Mouse (Mus musculus) CH12.LX (cell line): ENCODE results near the gene Lrig3. TPM values are rescaled to one million over a fixed set of nuclear protein-coding genes. Genes with fewer than 3 reads are reported as not detected.

Experiments used
- DNase-seq: peaks from one replicate; pipeline ENCODE4 v3.0.0-alpha.2; 2013; ENCODE audit errors: extremely low read depth
- H3K27ac ChIP-seq: 2 replicates; pipeline ENCODE4 v1.5.1; 2012; ENCODE audit warnings: low read depth, mild to moderate bottlenecking, control low read depth, moderate library complexity; ENCODE audit not compliant: insufficient read depth
- H3K27me3 ChIP-seq: replicated peaks from 2 replicates; pipeline ENCODE3; 2012; ENCODE audit warnings: inconsistent platforms
- H3K36me3 ChIP-seq, 2 experiments: replicated peaks in 1 of 2; 2 replicates each; pipeline versions ENCODE3 to v1.6.1; 2012; ENCODE audit warnings: inconsistent platforms in 1 of 2, low read length in 1 of 2, mild to moderate bottlenecking in 1 of 2, mixed read lengths in 1 of 2, moderate library complexity in 1 of 2; ENCODE audit not compliant: control insufficient read depth in 1 of 2, insufficient read depth in 1 of 2
- H3K4me1 ChIP-seq, 2 experiments: 2 replicates each; pipeline ENCODE4 v1.6.1; 2012; ENCODE audit warnings: inconsistent platforms in 1 of 2, moderate library complexity in 1 of 2; ENCODE audit not compliant: insufficient read depth in 2 of 2, control insufficient read depth in 1 of 2
- H3K4me2 ChIP-seq: 2 replicates; pipeline ENCODE4 v1.6.1; 2012; ENCODE audit warnings: low read depth, mild to moderate bottlenecking, control low read depth; ENCODE audit not compliant: poor library complexity, insufficient read depth, severe bottlenecking
- H3K4me3 ChIP-seq, 3 experiments: fragments of 150-350 bp in 1 of 3; sonication (generic) in 1 of 3; replicated peaks in 1 of 3; 2 replicates each; pipeline versions ENCODE3 to v1.5.1; 2011 to 2012; ENCODE audit warnings: low read depth in 2 of 3, low read length in 2 of 3, mild to moderate bottlenecking in 2 of 3, moderate library complexity in 2 of 3, control low read depth in 1 of 3, improper control_type of control experiment in 1 of 3, inconsistent platforms in 1 of 3, mixed read lengths in 1 of 3; ENCODE audit not compliant: poor library complexity in 1 of 3
- H3K79me2 ChIP-seq: replicated peaks from 2 replicates; pipeline ENCODE4 v1.6.1; 2012; ENCODE audit warnings: mild to moderate bottlenecking, moderate library complexity; ENCODE audit not compliant: control insufficient read depth, poor library complexity, insufficient read depth, severe bottlenecking; ENCODE audit errors: extremely low read depth
- H3K9ac ChIP-seq: 2 replicates; pipeline ENCODE4 v1.6.1; 2012; ENCODE audit warnings: low read depth, mild to moderate bottlenecking, control low read depth, moderate library complexity; ENCODE audit not compliant: insufficient read depth
- H3K9me3 ChIP-seq: replicated peaks from 2 replicates; pipeline ENCODE3; 2012; ENCODE audit warnings: low read length, inconsistent platforms, mixed read lengths
- BHLHE40 ChIP-seq: IDR thresholded peaks from 2 replicates; pipeline ENCODE4 v1.6.1; 2011; ENCODE audit warnings: mild to moderate bottlenecking, low read depth, low read length, improper control_type of control experiment
- CHD2 ChIP-seq: IDR thresholded peaks from 2 replicates; pipeline ENCODE4 v1.6.1; 2011; ENCODE audit warnings: low read length, improper control_type of control experiment
- CTCF ChIP-seq, 2 experiments: IDR thresholded peaks in 1 of 2; conservative IDR thresholded peaks in 1 of 2; 2 replicates each; pipeline ENCODE4 v1.5.1; 2011 to 2012; ENCODE audit warnings: low read depth in 2 of 2, low read length in 2 of 2, improper control_type of control experiment in 1 of 2, inconsistent platforms in 1 of 2, mild to moderate bottlenecking in 1 of 2, moderate library complexity in 1 of 2
- ELF1 ChIP-seq: IDR thresholded peaks from 2 replicates; pipeline ENCODE4 v1.6.1; 2014; ENCODE audit warnings: low read depth, mild to moderate bottlenecking, inconsistent platforms, low read length, improper control_type of control experiment
- GABPA ChIP-seq: IDR thresholded peaks from 2 replicates; pipeline ENCODE4 v1.6.1; 2012; ENCODE audit warnings: low read depth, low read length, improper control_type of control experiment, inconsistent platforms; ENCODE audit not compliant: insufficient replicate concordance
- IRF4 ChIP-seq: IDR thresholded peaks from 2 replicates; pipeline ENCODE4 v1.6.1; 2014; ENCODE audit warnings: low read depth, mild to moderate bottlenecking, inconsistent platforms, low read length, improper control_type of control experiment
- JUND ChIP-seq: conservative IDR thresholded peaks from 2 replicates; pipeline ENCODE4 v1.6.1; 2011; ENCODE audit warnings: low read depth, low read length, improper control_type of control experiment
- KAT2A ChIP-seq: IDR thresholded peaks from 2 replicates; pipeline ENCODE4 v1.6.1; 2012; ENCODE audit warnings: low read length, improper control_type of control experiment, inconsistent platforms; ENCODE audit not compliant: insufficient replicate concordance
- MAZ ChIP-seq: IDR thresholded peaks from 2 replicates; pipeline ENCODE4 v1.6.1; 2012; ENCODE audit warnings: low read depth, mild to moderate bottlenecking, inconsistent platforms, low read length, improper control_type of control experiment, moderate library complexity
- MYC ChIP-seq: IDR thresholded peaks from 2 replicates; pipeline ENCODE4 v1.6.1; 2011; ENCODE audit warnings: low read depth, mild to moderate bottlenecking, improper control_type of control experiment, low read length
- PAX5 ChIP-seq: IDR thresholded peaks from 2 replicates; pipeline ENCODE4 v1.6.1; 2012; ENCODE audit warnings: low read length, inconsistent platforms, mixed read lengths
- POLR2A ChIP-seq: IDR thresholded peaks from 2 replicates; pipeline ENCODE4 v1.6.1; 2011; ENCODE audit warnings: low read depth, mild to moderate bottlenecking, improper control_type of control experiment, low read length
- POLR2AphosphoS2 ChIP-seq: IDR thresholded peaks from 2 replicates; pipeline ENCODE4 v1.6.1; 2011; ENCODE audit warnings: low read depth, low read length, improper control_type of control experiment
- RAD21 ChIP-seq: IDR thresholded peaks from 2 replicates; pipeline ENCODE4 v1.6.1; 2011; ENCODE audit warnings: low read depth, mild to moderate bottlenecking, low read length, improper control_type of control experiment, moderate library complexity
- RCOR1 ChIP-seq: conservative IDR thresholded peaks from 2 replicates; pipeline ENCODE4 v1.6.1; 2012; ENCODE audit warnings: low read depth, mild to moderate bottlenecking, inconsistent platforms, low read length, improper control_type of control experiment
- SIN3A ChIP-seq: IDR thresholded peaks from 2 replicates; pipeline ENCODE4 v1.6.1; 2012; ENCODE audit warnings: low read length, improper control_type of control experiment, inconsistent platforms
- TBP ChIP-seq: conservative IDR thresholded peaks from 2 replicates; pipeline ENCODE4 v1.6.1; 2011; ENCODE audit warnings: low read depth, low read length, improper control_type of control experiment
- UBTF ChIP-seq: IDR thresholded peaks from 2 replicates; pipeline ENCODE4 v1.6.1; 2012; ENCODE audit warnings: low read depth, mild to moderate bottlenecking, inconsistent platforms, low read length, improper control_type of control experiment, moderate library complexity
- USF1 ChIP-seq: IDR thresholded peaks from 2 replicates; pipeline ENCODE4 v1.6.1; 2014; ENCODE audit warnings: low read depth, mild to moderate bottlenecking, inconsistent platforms, low read length, improper control_type of control experiment
- ZKSCAN1 ChIP-seq: IDR thresholded peaks from 2 replicates; pipeline ENCODE4 v1.6.1; 2012; ENCODE audit warnings: low read depth, inconsistent platforms, low read length, improper control_type of control experiment, borderline replicate concordance
- dilution Hi-C: fragments of 300-500 bp; cut with MboI; formaldehyde crosslinking; loops from 2 replicates; pipeline ENCODE4 v1.14.3; 2020; ENCODE audit warnings: low sequenced_read_pairs; ENCODE audit not compliant: extremely low pct_unique_long_range_greater_than_20kb, extremely low pct_ligation_motif_present
- in situ Hi-C: fragments of 300-500 bp; cut with MboI; formaldehyde crosslinking; loops from 3 replicates; pipeline ENCODE4 v1.14.3; 2019; ENCODE audit warnings: low sequenced_read_pairs, low pct_ligation_motif_present, low pct_unique_long_range_greater_than_20kb, mixed read lengths
- polyA plus RNA-seq: library from polyadenylated mRNA; unstranded; fragments of >175 nt; gene quantifications from 2 replicates; pipeline ENCODE4 v1.2.1, GENCODE M21; 2012; ENCODE audit warnings: low read depth; ENCODE audit not compliant: insufficient read length
- total RNA-seq, 2 experiments: library from RNA; depleted of rRNA; stranded (reverse); fragments of 300-350 nt in 1 of 2; fragments of >200 nt in 1 of 2; gene quantifications; 2 replicates each; pipeline ENCODE4 v1.2.3; 2012 to 2014

Lrig3 gene
- total and polyA plus RNA-seq, 3 experiments: not detected

GRCm38 (mm10) chr10:125933388-125933787, 32.6 kb upstream of the Lrig3 start:
- in situ Hi-C loops: no loop called here
- H3K9me3 ChIP-seq: peaks cover 62% of the 10 kb centered on the region
- dilution Hi-C loops: no loop called here
- DNase-seq: no peak
- TF ChIP-seq ELF1 (no peak), TBP (no peak), GABPA (no peak), RCOR1 (no peak), MYC (no peak), USF1 (no peak), BHLHE40 (no peak), JUND (no peak), IRF4 (no peak), UBTF (no peak), ZKSCAN1 (no peak), CHD2 (no peak), POLR2AphosphoS2 (no peak)
- H3K79me2 ChIP-seq: no peaks in the 10 kb centered on the region
- H3K36me3 ChIP-seq: no peaks in the 10 kb centered on the region
- no peaks in the 10 kb centered on the region for H3K4me1 ChIP-seq
- no peak overlapping the region for H3K4me2 ChIP-seq
- no peaks in the 10 kb centered on the region for H3K27me3 ChIP-seq
- no peak overlapping the region for H3K27ac ChIP-seq
- no peak overlapping the region for H3K9ac ChIP-seq
- H3K4me3 ChIP-seq: no peak overlapping the region

GRCm38 (mm10) chr10:125934095-125934494, 31.9 kb upstream of the Lrig3 start:
- Histone ChIP-seq H3K4me3 (no peak overlapping the region), H3K27me3 (no peaks in the 10 kb centered on the region), H3K9ac (no peak overlapping the region), H3K79me2 (no peaks in the 10 kb centered on the region), H3K4me2 (no peak overlapping the region), H3K4me1 (no peaks in the 10 kb centered on the region), H3K36me3 (no peaks in the 10 kb centered on the region), H3K27ac (no peak overlapping the region), H3K9me3 (peaks cover 64% of the 10 kb centered on the region)
- no peak for TF ChIP-seq IRF4
- TF ChIP-seq SIN3A: no peak
- no peak for TF ChIP-seq BHLHE40
- TF ChIP-seq GABPA: no peak
- no peak for TF ChIP-seq ZKSCAN1
- no peak for TF ChIP-seq PAX5
- TF ChIP-seq CTCF (conservative IDR thresholded peaks at IDR 0.05 in 1 of 2, IDR thresholded peaks at IDR 0.05 in 1 of 2; ENCODE audit: low read depth in 2 of 2, low read length in 2 of 2): no peak
- TF ChIP-seq POLR2A: no peak
- TF ChIP-seq ELF1: no peak
- TF ChIP-seq RAD21: no peak
- no peak for TF ChIP-seq MAZ
- TF ChIP-seq KAT2A: no peak
- in situ Hi-C loops: no loop called here
- dilution Hi-C loops: no loop called here
- DNase-seq: no peak
